Mouse (Mus musculus): ENCODE measurements around the gene Cdh1. TPM values are rescaled to one million over a fixed set of nuclear protein-coding genes. Genes with fewer than 3 reads are reported as not detected.

The Cdh1 gene
- total and polyA plus RNA-seq, 3 experiments = 0.13 TPM; not detected in 2

- Histone ChIP-seq H3K79me2 (replicated peaks; ENCODE audit: control insufficient read depth, extremely low read depth, insufficient read depth, poor library complexity, severe bottlenecking) (no peaks in the 10 kb centered on the region), H3K4me2 (ENCODE audit: insufficient read depth, low read depth, poor library complexity, severe bottlenecking) (no peak overlapping the region), H3K9ac (ENCODE audit: insufficient read depth, low read depth) (no peak overlapping the region), H3K4me1 (ENCODE audit: control insufficient read depth in 1 of 2, insufficient read depth in 2 of 2) (peaks cover 2 to 18% of the 10 kb centered on the region in 2 experiments; a peak in 3 of 4 replicates), H3K9me3 (replicated peaks; ENCODE audit: low read length) (no peaks in the 10 kb centered on the region), H3K4me3 (replicated peaks in 1 of 3; ENCODE audit: low read depth in 2 of 3, low read length in 2 of 3, poor library complexity in 1 of 3) (no peak overlapping the region), H3K36me3 (replicated peaks in 1 of 2; ENCODE audit: control insufficient read depth in 1 of 2, insufficient read depth in 1 of 2, low read length in 1 of 2) (peaks cover 3 to 10% of the 10 kb centered on the region in 2 experiments), H3K27me3 (replicated peaks) (no peaks in the 10 kb centered on the region), H3K27ac (ENCODE audit: insufficient read depth, low read depth) (no peak overlapping the region)
- in situ Hi-C loops (cut with MboI; ENCODE audit: low pct_ligation_motif_present, low pct_unique_long_range_greater_than_20kb, low sequenced_read_pairs) (no loop called here), dilution Hi-C loops (cut with MboI; ENCODE audit: extremely low pct_ligation_motif_present, extremely low pct_unique_long_range_greater_than_20kb, low sequenced_read_pairs) (no loop called here)
- TF ChIP-seq USF2 (conservative IDR thresholded peaks at IDR 0.05; ENCODE audit: low read depth, low read length) (no peak), CTCF (conservative IDR thresholded peaks at IDR 0.05 in 1 of 2, IDR thresholded peaks at IDR 0.05 in 1 of 2; ENCODE audit: low read depth in 2 of 2, low read length in 2 of 2) (no peak), ZC3H11A (IDR thresholded peaks at IDR 0.05; ENCODE audit: low read depth, low read length) (no peak), RAD21 (IDR thresholded peaks at IDR 0.05; ENCODE audit: low read depth, low read length) (no peak)
- DNase-seq (ENCODE audit: extremely low read depth) = no peak
Measured at GRCm38 (mm10) chr8:106684387-106684786, 81.2 kb downstream of the Cdh1 start.

GRCm38 (mm10) chr8:106687479-106687878 is 84.3 kb downstream of the Cdh1 start:
- no peak overlapping the region for H3K4me2 ChIP-seq (ENCODE audit: insufficient read depth, low read depth, poor library complexity, severe bottlenecking)
- peak; percentile 58 for DNase-seq (ENCODE audit: extremely low read depth)

DNA sequence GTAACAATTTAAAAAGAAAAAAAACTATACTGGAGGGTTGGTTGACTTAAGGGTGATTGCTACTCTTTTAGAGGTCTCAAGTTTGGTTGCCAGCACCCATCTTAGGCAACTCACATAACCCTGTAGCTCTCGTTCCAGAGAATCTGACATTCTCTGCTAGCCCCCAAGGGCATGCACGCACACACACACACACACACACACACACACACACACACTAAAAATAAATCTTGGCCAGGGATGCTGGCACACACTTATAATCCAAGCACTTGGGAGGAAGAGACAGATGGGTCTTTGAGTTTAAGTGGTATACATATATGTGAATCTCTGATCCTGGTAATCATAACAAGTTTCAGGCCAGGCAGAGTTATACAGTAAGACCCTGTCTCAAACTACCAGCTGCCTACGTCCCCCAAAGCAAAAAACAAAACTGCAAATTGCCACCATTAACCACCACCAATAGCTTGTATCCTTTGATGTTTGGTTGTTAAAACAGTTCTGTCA is 94.6 kb downstream of the Cdh1 start:
- no peak for DNase-seq (ENCODE audit: extremely low read depth)
- Histone ChIP-seq H3K36me3 (replicated peaks in 1 of 2; ENCODE audit: control insufficient read depth in 1 of 2, insufficient read depth in 1 of 2, low read length in 1 of 2) (peaks cover 23 to 85% of the 10 kb centered on the region in 2 experiments), H3K9ac (ENCODE audit: insufficient read depth, low read depth) (no peak overlapping the region), H3K4me3 (replicated peaks in 1 of 3; ENCODE audit: low read depth in 2 of 3, low read length in 2 of 3, poor library complexity in 1 of 3) (no peak overlapping the region), H3K27ac (ENCODE audit: insufficient read depth, low read depth) (no peak overlapping the region), H3K9me3 (replicated peaks; ENCODE audit: low read length) (no peaks in the 10 kb centered on the region), H3K4me2 (ENCODE audit: insufficient read depth, low read depth, poor library complexity, severe bottlenecking) (no peak overlapping the region), H3K4me1 (ENCODE audit: control insufficient read depth in 1 of 2, insufficient read depth in 2 of 2) (peaks cover 0 to 16% of the 10 kb centered on the region in 2 experiments; a peak in 2 of 4 replicates), H3K27me3 (replicated peaks) (no peaks in the 10 kb centered on the region), H3K79me2 (replicated peaks; ENCODE audit: control insufficient read depth, extremely low read depth, insufficient read depth, poor library complexity, severe bottlenecking) (no peaks in the 10 kb centered on the region)
- TF ChIP-seq ZNF384 (IDR thresholded peaks at IDR 0.05; ENCODE audit: low read depth, low read length) (no peak), MAX (IDR thresholded peaks at IDR 0.05; ENCODE audit: low read length) (no peak), PAX5 (IDR thresholded peaks at IDR 0.05; ENCODE audit: low read length) (no peak), POLR2AphosphoS2 (IDR thresholded peaks at IDR 0.05; ENCODE audit: low read depth, low read length) (no peak), TCF12 (IDR thresholded peaks at IDR 0.05; ENCODE audit: low read depth, low read length) (no peak), HCFC1 (IDR thresholded peaks at IDR 0.05; ENCODE audit: low read depth, low read length) (no peak), E2F4 (IDR thresholded peaks at IDR 0.05; ENCODE audit: insufficient replicate concordance, low read depth, low read length) (no peak), GABPA (IDR thresholded peaks at IDR 0.05; ENCODE audit: insufficient replicate concordance, low read depth, low read length) (no peak), EP300 (IDR thresholded peaks at IDR 0.05; ENCODE audit: low read length) (no peak), MXI1 (IDR thresholded peaks at IDR 0.05; ENCODE audit: low read depth, low read length) (no peak), NELFE (IDR thresholded peaks at IDR 0.05; ENCODE audit: low read depth, low read length) (no peak), POLR2A (IDR thresholded peaks at IDR 0.05; ENCODE audit: low read depth, low read length) (no peak), CHD1 (IDR thresholded peaks at IDR 0.05; ENCODE audit: low read depth, low read length) (no peak)
- dilution Hi-C loops (cut with MboI; ENCODE audit: extremely low pct_ligation_motif_present, extremely low pct_unique_long_range_greater_than_20kb, low sequenced_read_pairs) (no loop called here), in situ Hi-C loops (cut with MboI; ENCODE audit: low pct_ligation_motif_present, low pct_unique_long_range_greater_than_20kb, low sequenced_read_pairs) (no loop called here)

More at GRCm38 (mm10) chr8:106687479-106687878, 84.3 kb downstream of the Cdh1 start:
- dilution Hi-C loops (cut with MboI; ENCODE audit: extremely low pct_ligation_motif_present, extremely low pct_unique_long_range_greater_than_20kb, low sequenced_read_pairs) = no loop called here
- TF ChIP-seq ZNF384 (IDR thresholded peaks at IDR 0.05; ENCODE audit: low read depth, low read length) = peak; percentile 60
- TF ChIP-seq SMC3 (IDR thresholded peaks at IDR 0.05; ENCODE audit: low read depth, low read length) = peak; percentile 30; the same call in 1 of the 2 replicates
- TF ChIP-seq EP300 (IDR thresholded peaks at IDR 0.05; ENCODE audit: low read length) = no peak
- no peak for TF ChIP-seq CHD2 (IDR thresholded peaks at IDR 0.05; ENCODE audit: low read length)
- TF ChIP-seq CTCF (conservative IDR thresholded peaks at IDR 0.05 in 1 of 2, IDR thresholded peaks at IDR 0.05 in 1 of 2; ENCODE audit: low read depth in 2 of 2, low read length in 2 of 2) = peak in 1 of 2 experiments; percentile 75; a peak in 2 of 4 replicates
- TF ChIP-seq RAD21 (IDR thresholded peaks at IDR 0.05; ENCODE audit: low read depth, low read length) = peak; percentile 69
- in situ Hi-C loops (cut with MboI; ENCODE audit: low pct_ligation_motif_present, low pct_unique_long_range_greater_than_20kb, low sequenced_read_pairs) = no loop called here
- no peaks in the 10 kb centered on the region for H3K79me2 ChIP-seq (replicated peaks; ENCODE audit: control insufficient read depth, extremely low read depth, insufficient read depth, poor library complexity, severe bottlenecking)
- no peaks in the 10 kb centered on the region for H3K27me3 ChIP-seq (replicated peaks)
- no peaks in the 10 kb centered on the region for H3K9me3 ChIP-seq (replicated peaks; ENCODE audit: low read length)
- no peak overlapping the region for H3K9ac ChIP-seq (ENCODE audit: insufficient read depth, low read depth)
- peaks cover 2 to 18% of the 10 kb centered on the region in 2 experiments; a peak in 3 of 4 replicates for H3K4me1 ChIP-seq (ENCODE audit: control insufficient read depth in 1 of 2, insufficient read depth in 2 of 2)
- H3K36me3 ChIP-seq (replicated peaks in 1 of 2; ENCODE audit: control insufficient read depth in 1 of 2, insufficient read depth in 1 of 2, low read length in 1 of 2) = peaks cover 9 to 24% of the 10 kb centered on the region in 2 experiments
- H3K27ac ChIP-seq (ENCODE audit: insufficient read depth, low read depth) = no peak overlapping the region
- no peak overlapping the region for H3K4me3 ChIP-seq (replicated peaks in 1 of 3; ENCODE audit: low read depth in 2 of 3, low read length in 2 of 3, poor library complexity in 1 of 3)
